Mouse (Mus musculus) megakaryocyte, embryonic 14.5 days (primary cell): ENCODE data around the gene Insl5.

Experiments used
- FLI1 ChIP-seq: IDR thresholded peaks from 2 replicates; pipeline ENCODE4 v1.6.1; 2012; ENCODE audit warnings: low read length, inconsistent platforms, mixed read lengths
- GATA1 ChIP-seq: IDR thresholded peaks from 3 replicates; pipeline ENCODE4 v1.6.1; 2012; ENCODE audit warnings: mixed read lengths, low read length, inconsistent platforms, borderline replicate concordance

GRCm38 (mm10) chr4:102971159-102971558, 55.5 kb downstream of the Insl5 start:
- no peak for TF ChIP-seq GATA1
- no peak for TF ChIP-seq FLI1
